Mouse (Mus musculus) C3H10T1/2 (cell line): ENCODE measurements around the gene Sec23a. TPM values are rescaled to one million over a fixed set of nuclear protein-coding genes. Genes with fewer than 3 reads are reported as not detected.

Experiments used
- polyA plus RNA-seq, 2 experiments: library from polyadenylated mRNA; unstranded; fragments of >200 nt; fragmentation: generic; extraction: Trizol; gene quantifications; one replicate each; pipeline ENCODE4 v1.2.1; 2012; ENCODE audit warnings: missing spikeins in 2 of 2

The Sec23a gene
- polyA plus RNA-seq, result 10 to 100 TPM in 1 of 2 experiments, 1 to 10 TPM in 1; 1.0 to 11.9 TPM

GRCm38 (mm10) chr12:59011844-59012709, at the start of gene Sec23a:
TSS of gene Sec23a (minus strand) at chr12:59012017.

DNA sequence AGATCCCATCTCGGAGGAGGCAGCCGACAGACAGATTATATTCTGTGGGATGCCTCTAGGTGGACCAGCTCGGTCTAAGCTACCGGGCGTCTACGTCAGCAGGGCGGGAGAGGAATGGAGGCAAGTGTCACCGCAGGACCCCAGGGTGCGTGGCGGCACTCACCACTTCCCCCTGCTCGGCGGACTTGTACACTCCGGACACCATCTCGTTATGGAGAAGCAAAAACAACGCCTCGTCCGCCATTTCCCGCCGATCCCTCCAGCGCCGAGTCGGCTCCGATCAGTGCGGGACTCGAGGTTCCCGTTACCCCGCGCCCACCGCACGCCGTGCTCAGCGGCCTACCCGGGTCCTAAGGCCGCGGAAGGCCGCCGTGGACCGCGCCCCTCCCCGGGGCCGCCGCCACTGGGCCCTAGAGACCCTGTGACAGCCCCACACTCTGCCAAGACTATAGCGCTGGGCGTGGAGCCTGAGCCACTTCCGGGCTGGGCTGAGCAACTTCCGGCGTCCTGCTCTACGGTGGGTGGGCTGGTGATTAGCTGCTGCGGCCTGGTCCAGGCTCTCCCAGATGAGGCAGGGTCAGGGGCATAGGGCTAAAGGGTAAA, 49.3 kb upstream of the Sec23a start, which contains the start of gene Trappc6b:
Trappc6b (minus strand) TSS at position 480 of the 603 bp plus-strand sequence.

GRCm38 (mm10) chr12:59013234-59013633, 1.4 kb upstream of the Sec23a start, which contains the start of gene Gemin2:
TSS of gene Gemin2 (plus strand) at chr12:59013393.

Other genes with a start within 250 kb of the Sec23a start
- gene Gemin2, start 1.4 kb upstream of the Sec23a start, polyA plus RNA-seq, result 1 to 10 TPM; 2.4 to 5.0 TPM
- 10 to 100 TPM in 1 of 2 experiments, 1 to 10 TPM in 1; 2.7 to 26.2 TPM for gene Trappc6b, start 49.5 kb upstream of the Sec23a start, polyA plus RNA-seq
- gene Pnn, start 54.9 kb upstream of the Sec23a start, polyA plus RNA-seq, result 1 to 10 TPM; 1.4 to 8.0 TPM
- gene Mia2, start 83.8 kb upstream of the Sec23a start, polyA plus RNA-seq, result 1 to 10 TPM; 1.1 to 9.1 TPM
- 1 to 10 TPM; 1.2 to 3.0 TPM for gene Fbxo33, start 207.7 kb upstream of the Sec23a start, polyA plus RNA-seq